Mouse (Mus musculus) large intestine, adult 2 months (tissue): ENCODE measurements around the gene Syne2. TPM values are rescaled to one million over a fixed set of nuclear protein-coding genes. Genes with fewer than 3 reads are reported as not detected.
"Not testable (repeated sequence)": the region's sequence is repeated elsewhere in the genome, so short reads cannot be mapped to it uniquely, and the experiment has no call there.

Experiments used
- DNase-seq: peaks from one replicate; pipeline ENCODE4 v3.0.0-alpha.2; 2012; ENCODE audit warnings: low read depth, low spot score
- WGBS: fragments of 180-500 bp; shearing (Covaris S2); methylation state at CpG from one replicate; pipeline ENCODE4 v1.1.7; 2018; 5-methylcytosine and 5-hydroxymethylcytosine counted together
- polyA plus RNA-seq: library from polyadenylated mRNA; depleted of rRNA; stranded (reverse); fragments of >200 nt; gene quantifications from 2 replicates; pipeline ENCODE4 v1.2.3, GENCODE M21; 2012; rRNA removed

Gene Syne2
- polyA plus RNA-seq, 1 experiment: 22.3 TPM

- WGBS: 25% methylated on average over 6 of the region's 6 CpGs
- DNase-seq: peak; percentile 56
Measured at GRCm38 (mm10) chr12:76130891-76131290, 313.0 kb downstream of the Syne2 start.

DNA sequence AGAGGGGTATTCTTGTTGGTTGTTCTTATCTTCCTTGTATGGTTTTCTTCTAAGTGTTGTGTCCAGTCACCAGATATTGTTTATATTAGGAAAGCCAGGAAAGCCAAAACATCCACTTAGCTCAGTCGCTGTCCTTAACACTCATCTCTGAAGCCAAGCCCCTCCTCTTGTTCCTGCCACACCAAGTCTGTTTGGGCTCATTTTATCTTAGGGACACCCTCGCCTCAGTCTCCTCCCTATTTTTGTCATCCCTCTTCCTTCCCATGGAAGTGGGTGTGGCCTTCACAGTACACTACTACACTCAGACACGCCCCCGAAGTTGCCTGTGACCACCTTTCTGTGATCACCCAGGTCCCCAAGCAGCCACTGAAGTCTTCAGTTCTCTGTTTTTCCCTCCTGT, 314.7 kb downstream of the Syne2 start:
- WGBS: 60% methylated on average over 4 of the region's 4 CpGs
- no peak for DNase-seq

DNA sequence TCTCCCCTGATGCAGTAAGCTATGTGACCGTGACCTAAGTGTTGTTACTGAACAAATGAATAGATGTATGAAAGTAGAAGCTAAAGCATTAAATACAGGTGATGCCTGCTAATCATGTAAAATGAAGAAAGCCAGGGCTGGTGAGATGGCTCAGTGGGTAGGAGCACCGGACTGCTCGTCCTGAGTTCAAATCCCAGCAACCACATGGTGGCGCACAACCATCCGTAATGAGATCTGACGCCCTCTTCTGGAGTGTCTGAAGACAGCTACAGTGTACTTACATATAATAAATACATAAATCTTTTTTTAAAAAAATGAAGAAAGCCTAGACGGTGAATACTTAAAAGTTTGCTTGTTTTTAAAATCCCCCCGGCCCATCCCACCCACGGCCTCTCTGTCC, 315.1 kb downstream of the Syne2 start:
- not testable (repeated sequence) for DNase-seq
- 86% methylated on average over 9 of the region's 9 CpGs for WGBS

- no peak for DNase-seq
- WGBS: 65% methylated on average over 6 of the region's 6 CpGs
Measured at GRCm38 (mm10) chr12:76136701-76137100, 318.8 kb downstream of the Syne2 start.

DNA sequence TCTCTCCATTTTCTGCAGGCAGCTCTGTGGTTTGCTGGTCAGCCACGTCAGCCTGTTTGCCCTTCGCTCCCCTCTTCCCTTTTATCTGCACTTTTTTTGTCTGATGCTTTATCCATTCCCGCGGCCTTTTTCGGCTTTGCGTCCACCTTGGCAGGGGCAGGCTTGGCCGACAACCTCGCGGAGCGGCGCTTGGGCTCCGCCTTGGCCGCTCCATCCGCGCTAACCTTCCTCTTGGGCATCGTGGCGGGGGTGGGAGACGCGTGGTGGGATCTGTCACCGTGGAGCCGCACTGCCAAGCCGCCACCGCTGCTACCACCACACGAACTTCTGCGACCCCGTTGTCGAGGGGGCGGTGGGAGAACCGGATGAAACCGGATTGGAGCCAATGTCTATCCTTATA, 334.5 kb downstream of the Syne2 start:
- 42% methylated on average over 30 of the region's 30 CpGs for WGBS
- DNase-seq: not testable (repeated sequence)

Other genes with a start within 250 kb of the Syne2 start
- gene Ppp2r5e, start 221.9 kb upstream of the Syne2 start, polyA plus RNA-seq: 5.7 and 8.1 TPM in 2 replicates
- 3.1 and 3.3 TPM in 2 replicates for gene Wdr89, start 148.6 kb upstream of the Syne2 start, polyA plus RNA-seq
- gene Sgpp1, start 82.4 kb upstream of the Syne2 start, polyA plus RNA-seq: 20.7 and 25.7 TPM in 2 replicates